Mouse (Mus musculus): ENCODE data around the gene Krt26. TPM values are rescaled to one million over a fixed set of nuclear protein-coding genes. Genes with fewer than 3 reads are reported as not detected.

The Krt26 gene
- polyA plus RNA-seq, 1 experiment, result not detected

DNA sequence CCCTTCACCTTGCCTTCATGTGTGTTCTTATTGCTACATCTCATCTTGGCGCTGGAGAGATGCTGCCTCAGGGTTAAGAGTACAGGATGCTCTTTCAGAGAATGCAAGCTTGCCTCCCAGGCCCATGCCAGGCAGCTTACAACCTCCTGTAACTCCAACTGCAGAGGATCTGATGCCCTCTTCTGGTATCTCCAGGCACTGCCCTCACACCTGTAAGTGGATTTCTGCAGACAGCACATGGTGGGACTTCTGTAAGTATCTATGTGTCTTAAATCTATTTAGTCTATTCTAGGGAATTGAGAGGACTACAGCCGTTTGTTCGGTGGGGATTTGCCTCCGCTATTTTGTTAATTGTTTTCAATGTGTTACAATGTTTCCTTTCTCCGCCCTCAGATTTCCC lies 44.9 kb downstream of the Krt26 start:
- Histone ChIP-seq H3K4me1 (ENCODE audit: control insufficient read depth, insufficient read depth, insufficient read length, low read length) (no peaks in the 10 kb centered on the region), H3K27ac (ENCODE audit: insufficient read depth, low read depth, low read length) (no peak overlapping the region), H3K4me3 (ENCODE audit: low read depth, low read length) (no peak overlapping the region), H3K27me3 (ENCODE audit: control insufficient read depth, insufficient read depth, low read length) (no peaks in the 10 kb centered on the region; the same call in 1 of the 2 replicates), H3K36me3 (ENCODE audit: control insufficient read depth, insufficient read depth, low read length) (no peaks in the 10 kb centered on the region)
- 60% methylated on average over 5 of the region's 5 CpGs for WGBS
- no peak for TF ChIP-seq POLR2A (IDR thresholded peaks at IDR 0.05; ENCODE audit: low read depth, low read length)
- peak; percentile 33; the same call in 1 of the 2 replicates for TF ChIP-seq CTCF (IDR thresholded peaks at IDR 0.05; ENCODE audit: extremely low read depth, insufficient read length, insufficient replicate concordance, low read depth, low read length)

GRCm38 (mm10) chr11:99284833-99285312 lies 52.9 kb downstream of the Krt26 start, which contains the start of gene Krt24:
Gene Krt24 (minus strand): TSS chr11:99285262.
- Histone ChIP-seq H3K27ac (ENCODE audit: insufficient read depth, low read depth, low read length) (no peak within 1 kb of the TSS), H3K4me3 (ENCODE audit: low read depth, low read length) (no peak within 1 kb of the TSS), H3K4me1 (ENCODE audit: control insufficient read depth, insufficient read depth, insufficient read length, low read length) (no peaks in the 10 kb centered on the region), H3K36me3 (ENCODE audit: control insufficient read depth, insufficient read depth, low read length) (no peaks in the 10 kb centered on the region), H3K27me3 (ENCODE audit: control insufficient read depth, insufficient read depth, low read length) (no peaks in the 10 kb centered on the region)
- WGBS, result 51% methylated on average over 11 of the region's 11 CpGs
- TF ChIP-seq POLR2A (IDR thresholded peaks at IDR 0.05; ENCODE audit: low read depth, low read length) (no peak), CTCF (IDR thresholded peaks at IDR 0.05; ENCODE audit: extremely low read depth, insufficient read length, insufficient replicate concordance, low read depth, low read length) (no peak)

DNA sequence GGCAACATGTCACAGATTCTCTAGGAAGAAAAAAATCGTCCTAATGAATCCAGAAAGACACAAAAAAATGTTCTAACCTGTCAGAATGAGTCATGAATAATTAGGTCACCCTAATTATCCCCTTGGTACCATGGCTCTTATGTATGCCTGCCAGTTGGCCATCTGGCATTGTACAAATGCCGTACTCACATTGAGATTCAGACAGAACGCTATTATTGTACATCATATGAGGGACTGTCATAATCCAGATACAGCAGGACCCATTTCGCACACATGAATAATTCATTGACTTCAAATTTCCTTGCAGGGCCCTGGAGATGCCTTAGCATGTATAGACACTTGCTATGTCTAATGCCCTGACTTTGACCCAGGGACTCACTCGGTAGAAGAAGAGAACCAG lies 53.8 kb downstream of the Krt26 start:
- 84% methylated on average over 5 of the region's 5 CpGs for WGBS
- no peaks in the 10 kb centered on the region for H3K27me3 ChIP-seq (ENCODE audit: control insufficient read depth, insufficient read depth, low read length)

DNA sequence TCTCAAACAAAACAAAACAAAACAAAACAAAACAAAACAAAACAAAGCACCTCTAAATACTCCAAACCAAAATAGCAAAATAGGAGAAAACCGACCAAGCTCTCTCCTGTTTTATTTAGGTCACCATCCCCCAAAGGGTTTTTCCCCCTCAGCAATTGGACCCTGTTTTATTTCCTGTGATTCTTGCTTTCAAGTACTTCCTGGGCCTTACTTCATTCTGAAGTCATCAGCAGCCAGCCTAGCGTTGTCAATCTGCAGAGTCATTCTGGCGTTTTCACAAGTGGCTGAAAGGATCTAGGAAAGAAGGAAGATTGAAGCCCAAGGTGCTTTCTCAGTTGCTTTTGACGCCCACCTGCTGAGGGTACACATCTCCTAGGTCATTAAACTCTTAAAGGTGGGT lies 54.4 kb downstream of the Krt26 start:
- H3K4me1 ChIP-seq (ENCODE audit: control insufficient read depth, insufficient read depth, insufficient read length, low read length), result no peaks in the 10 kb centered on the region
- no peak for TF ChIP-seq POLR2A (IDR thresholded peaks at IDR 0.05; ENCODE audit: low read depth, low read length)
- TF ChIP-seq CTCF (IDR thresholded peaks at IDR 0.05; ENCODE audit: extremely low read depth, insufficient read length, insufficient replicate concordance, low read depth, low read length), result no peak
- no peak overlapping the region for H3K27ac ChIP-seq (ENCODE audit: insufficient read depth, low read depth, low read length)
- H3K4me3 ChIP-seq (ENCODE audit: low read depth, low read length), result no peak overlapping the region
- H3K36me3 ChIP-seq (ENCODE audit: control insufficient read depth, insufficient read depth, low read length), result no peaks in the 10 kb centered on the region
- 43% methylated on average over 4 of the region's 4 CpGs for WGBS
- no peaks in the 10 kb centered on the region for H3K27me3 ChIP-seq (ENCODE audit: control insufficient read depth, insufficient read depth, low read length)

More for the DNA sequence above, 53.8 kb downstream of the Krt26 start:
- TF ChIP-seq CTCF (IDR thresholded peaks at IDR 0.05; ENCODE audit: extremely low read depth, insufficient read length, insufficient replicate concordance, low read depth, low read length) (no peak), POLR2A (IDR thresholded peaks at IDR 0.05; ENCODE audit: low read depth, low read length) (no peak)
- Histone ChIP-seq H3K4me3 (ENCODE audit: low read depth, low read length) (no peak overlapping the region), H3K4me1 (ENCODE audit: control insufficient read depth, insufficient read depth, insufficient read length, low read length) (no peaks in the 10 kb centered on the region), H3K36me3 (ENCODE audit: control insufficient read depth, insufficient read depth, low read length) (no peaks in the 10 kb centered on the region), H3K27ac (ENCODE audit: insufficient read depth, low read depth, low read length) (no peak overlapping the region)

- Histone ChIP-seq H3K36me3 (ENCODE audit: control insufficient read depth, insufficient read depth, low read length) (no peaks in the 10 kb centered on the region), H3K4me1 (ENCODE audit: control insufficient read depth, insufficient read depth, insufficient read length, low read length) (no peaks in the 10 kb centered on the region), H3K27ac (ENCODE audit: insufficient read depth, low read depth, low read length) (no peak overlapping the region), H3K4me3 (ENCODE audit: low read depth, low read length) (no peak overlapping the region), H3K27me3 (ENCODE audit: control insufficient read depth, insufficient read depth, low read length) (no peaks in the 10 kb centered on the region)
- TF ChIP-seq CTCF (IDR thresholded peaks at IDR 0.05; ENCODE audit: extremely low read depth, insufficient read length, insufficient replicate concordance, low read depth, low read length), result no peak
- no peak for TF ChIP-seq POLR2A (IDR thresholded peaks at IDR 0.05; ENCODE audit: low read depth, low read length)
- 74% methylated on average over 9 of the region's 9 CpGs for WGBS
Measured at GRCm38 (mm10) chr11:99281116-99281515, 56.6 kb downstream of the Krt26 start.

DNA sequence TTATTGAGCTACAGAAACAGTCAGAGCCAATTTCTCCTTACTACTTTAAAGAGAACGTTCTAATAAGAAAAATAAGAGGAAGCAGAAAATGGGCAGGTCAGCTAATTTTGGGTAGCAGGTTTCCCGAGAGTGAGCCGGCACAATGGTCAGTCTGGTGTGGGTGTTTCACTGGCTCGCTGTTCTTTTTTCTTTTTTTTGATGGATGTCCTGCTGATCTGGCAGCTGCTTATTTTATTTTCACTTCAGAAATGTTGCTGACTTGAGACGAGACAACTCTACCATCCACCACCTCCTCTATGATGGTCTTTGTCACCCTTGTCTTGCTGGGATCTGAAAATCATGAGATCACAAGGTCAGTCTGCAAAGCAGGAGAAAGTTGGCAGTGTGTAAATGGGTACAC lies 57.8 kb downstream of the Krt26 start:
- TF ChIP-seq CTCF (IDR thresholded peaks at IDR 0.05; ENCODE audit: extremely low read depth, insufficient read length, insufficient replicate concordance, low read depth, low read length) (no peak), POLR2A (IDR thresholded peaks at IDR 0.05; ENCODE audit: low read depth, low read length) (no peak)
- Histone ChIP-seq H3K4me1 (ENCODE audit: control insufficient read depth, insufficient read depth, insufficient read length, low read length) (no peaks in the 10 kb centered on the region), H3K36me3 (ENCODE audit: control insufficient read depth, insufficient read depth, low read length) (no peaks in the 10 kb centered on the region), H3K27me3 (ENCODE audit: control insufficient read depth, insufficient read depth, low read length) (no peaks in the 10 kb centered on the region), H3K27ac (ENCODE audit: insufficient read depth, low read depth, low read length) (no peak overlapping the region), H3K4me3 (ENCODE audit: low read depth, low read length) (no peak overlapping the region)
- 61% methylated on average over 5 of the region's 5 CpGs for WGBS

Other genes with a start within 250 kb of the Krt26 start
- 4.8 and 47.8 TPM in 2 replicates for gene Tns4, start 248.7 kb downstream of the Krt26 start, polyA plus RNA-seq (2012; rRNA removed)
- gene Ccr7, start 182.9 kb downstream of the Krt26 start, polyA plus RNA-seq (2012; rRNA removed), result 2.5 and 4.1 TPM in 2 replicates
- 4.0 and 6.9 TPM in 2 replicates for gene Smarce1, start 106.9 kb downstream of the Krt26 start, polyA plus RNA-seq (2012; rRNA removed)
- gene Krt222, start 93.9 kb downstream of the Krt26 start, polyA plus RNA-seq (2012; rRNA removed), result 0.13 and 0.20 TPM in 2 replicates
- not detected in 2 replicates for gene Krt24, start 52.7 kb downstream of the Krt26 start, polyA plus RNA-seq (2012; rRNA removed)
- gene Krt25, start 15.0 kb downstream of the Krt26 start, polyA plus RNA-seq (2012; rRNA removed), result not detected in 2 replicates
- gene Krt27, start 13.1 kb upstream of the Krt26 start, polyA plus RNA-seq (2012; rRNA removed), result not detected in 2 replicates
- gene Krt28, start 36.9 kb upstream of the Krt26 start, polyA plus RNA-seq (2012; rRNA removed), result not detected in 2 replicates
- 0.15 and 0.18 TPM in 2 replicates for gene Krt10, start 51.4 kb upstream of the Krt26 start, polyA plus RNA-seq (2012; rRNA removed)
- gene Krt12, start 84.3 kb upstream of the Krt26 start, polyA plus RNA-seq (2012; rRNA removed), result 0.48 and 9.5 TPM in 2 replicates
- 292 and 951 TPM in 2 replicates for gene Krt20, start 100.2 kb upstream of the Krt26 start, polyA plus RNA-seq (2012; rRNA removed)
- gene Krt23, start 155.2 kb upstream of the Krt26 start, polyA plus RNA-seq (2012; rRNA removed), result 4.4 and 7.4 TPM in 2 replicates
- not detected in 2 replicates for gene Krt39, start 183.4 kb upstream of the Krt26 start, polyA plus RNA-seq (2012; rRNA removed)
- gene Krt40, start 205.2 kb upstream of the Krt26 start, polyA plus RNA-seq (2012; rRNA removed), result not detected in 2 replicates
- not detected in 2 replicates for gene Krtap3-3, start 212.9 kb upstream of the Krt26 start, polyA plus RNA-seq (2012; rRNA removed)
- not detected in 2 replicates for gene Krtap3-2, start 218.9 kb upstream of the Krt26 start, polyA plus RNA-seq (2012; rRNA removed)
- gene Gm11939, start 221.5 kb upstream of the Krt26 start, polyA plus RNA-seq (2012; rRNA removed), result not detected in 2 replicates
- 0.47 and 2.7 TPM in 2 replicates for gene Krtap3-1, start 228.7 kb upstream of the Krt26 start, polyA plus RNA-seq (2012; rRNA removed)
- gene Krtap1-5, start 243.1 kb upstream of the Krt26 start, polyA plus RNA-seq (2012; rRNA removed), result not detected in 2 replicates
- gene Krtap1-4, start 245.7 kb upstream of the Krt26 start, polyA plus RNA-seq (2012; rRNA removed), result not detected in 2 replicates